Mouse (Mus musculus) kidney, postnatal 0 days (tissue): Measurements from ENCODE around the gene Slc15a4. TPM values are rescaled to one million over a fixed set of nuclear protein-coding genes. Genes with fewer than 3 reads are reported as not detected.

Experiments
- ATAC-seq: fragments of 200-750 bp; cut with Nextera tagmentation; replicated peaks from 2 replicates; pipeline ENCODE4 v1.8.0; 2017; ENCODE audit warnings: low read depth, moderate number of reproducible peaks, moderate TSS enrichment, moderate library complexity; ENCODE audit not compliant: low FRiP score
- DNase-seq: peaks from one replicate; pipeline ENCODE4 v3.0.0-alpha.2; 2016; ENCODE audit warnings: low spot score
- H3K27ac ChIP-seq: fragments of 300-500 bp; sonication (generic); 2 replicates; pipeline ENCODE4 v1.5.1; 2014; ENCODE audit warnings: mild to moderate bottlenecking
- H3K27me3 ChIP-seq: fragments of 300-500 bp; sonication (generic); 2 replicates; pipeline ENCODE4 v1.6.1; 2014; ENCODE audit warnings: low read length, mixed read lengths; ENCODE audit not compliant: insufficient read depth
- H3K36me3 ChIP-seq: fragments of 300-500 bp; sonication (generic); 2 replicates; pipeline ENCODE4 v1.6.1; 2014; ENCODE audit warnings: low read length, mixed read lengths; ENCODE audit not compliant: insufficient read depth
- H3K4me1 ChIP-seq: fragments of 300-500 bp; sonication (generic); replicated peaks from 2 replicates; pipeline ENCODE4 v1.6.1; 2014; ENCODE audit warnings: antibody characterized with exemption, low read length, mixed read lengths; ENCODE audit not compliant: insufficient read depth
- H3K4me2 ChIP-seq: fragments of 300-500 bp; sonication (generic); 2 replicates; pipeline ENCODE4 v1.6.1; 2014; ENCODE audit warnings: mild to moderate bottlenecking, low read length, moderate library complexity, mixed read lengths
- H3K4me3 ChIP-seq: fragments of 300-500 bp; sonication (generic); replicated peaks from 2 replicates; pipeline ENCODE4 v1.5.1; 2014; ENCODE audit warnings: low read depth, low read length
- H3K9ac ChIP-seq: fragments of 300-500 bp; sonication (generic); 2 replicates; pipeline ENCODE4 v1.6.1; 2014; ENCODE audit warnings: low read depth, low read length
- H3K9me3 ChIP-seq: fragments of 300-500 bp; sonication (generic); replicated peaks from 2 replicates; pipeline ENCODE4 v1.6.1; 2016; ENCODE audit warnings: low read length, inconsistent platforms, mixed read lengths
- CTCF ChIP-seq: IDR thresholded peaks from 2 replicates; pipeline ENCODE4 v1.5.1; 2016; ENCODE audit warnings: antibody characterized with exemption, low read depth, mild to moderate bottlenecking, moderate library complexity
- WGBS: fragments of 180-500 bp; shearing (Covaris S2); extraction: QIAGEN DNeasy Blood & Tissue Kit; methylation state at CpG from one replicate; pipeline ENCODE4 v1.1.7; 2014; 5-methylcytosine and 5-hydroxymethylcytosine counted together
- polyA plus RNA-seq: library from polyadenylated mRNA; unstranded; fragments of >200 nt; fragmentation: Nextera tagmentation; extraction: Ambion mirVana; gene quantifications from 2 replicates; pipeline ENCODE4 v1.2.1, GENCODE M21; 2015

Gene Slc15a4
- polyA plus RNA-seq, 1 experiment from 2014 or later, result 15.4 TPM

GRCm38 (mm10) chr5:127659312-127659711, 26.6 kb upstream of the Slc15a4 start:
- Histone ChIP-seq H3K9ac (no peak overlapping the region), H3K4me3 (no peak overlapping the region), H3K9me3 (no peaks in the 10 kb centered on the region), H3K4me2 (no peak overlapping the region), H3K4me1 (no peaks in the 10 kb centered on the region), H3K27me3 (no peaks in the 10 kb centered on the region), H3K27ac (no peak overlapping the region), H3K36me3 (no peaks in the 10 kb centered on the region)
- 0 out of 2 replicates have a peak, but pooled peaks have one; percentile 15 for TF ChIP-seq CTCF
- 90% methylated on average over 3 of the region's 3 CpGs for WGBS
- DNase-seq (no peak), ATAC-seq (no peak)

- 0 out of 2 replicates have a peak, but pooled peaks have one; percentile 11 for TF ChIP-seq CTCF
- Histone ChIP-seq H3K9ac (no peak overlapping the region), H3K4me3 (no peak overlapping the region), H3K27ac (no peak overlapping the region), H3K9me3 (no peaks in the 10 kb centered on the region), H3K4me1 (no peaks in the 10 kb centered on the region), H3K4me2 (no peak overlapping the region), H3K36me3 (no peaks in the 10 kb centered on the region), H3K27me3 (no peaks in the 10 kb centered on the region)
- ATAC-seq, result no peak
- WGBS, result 82% methylated on average over 2 of the region's 2 CpGs
- no peak for DNase-seq
These were observed 25.6 kb upstream of the Slc15a4 start for GRCm38 (mm10) chr5:127658257-127658656.

GRCm38 (mm10) chr5:127649077-127649476, 16.4 kb upstream of the Slc15a4 start:
- no peaks in the 10 kb centered on the region for H3K4me1 ChIP-seq
- ATAC-seq (no peak), DNase-seq (no peak)
- no peak overlapping the region for H3K4me2 ChIP-seq
- peak; percentile 52 for TF ChIP-seq CTCF
- no peak overlapping the region for H3K9ac ChIP-seq
- no peaks in the 10 kb centered on the region for H3K9me3 ChIP-seq
- no peaks in the 10 kb centered on the region for H3K36me3 ChIP-seq
- H3K4me3 ChIP-seq, result no peak overlapping the region
- H3K27me3 ChIP-seq, result no peaks in the 10 kb centered on the region
- H3K27ac ChIP-seq, result no peak overlapping the region

GRCm38 (mm10) chr5:127648046-127648445, 15.3 kb upstream of the Slc15a4 start:
- Histone ChIP-seq H3K27ac (no peak overlapping the region), H3K4me1 (no peaks in the 10 kb centered on the region), H3K4me3 (no peak overlapping the region), H3K36me3 (no peaks in the 10 kb centered on the region), H3K4me2 (no peak overlapping the region), H3K27me3 (no peaks in the 10 kb centered on the region), H3K9ac (no peak overlapping the region), H3K9me3 (no peaks in the 10 kb centered on the region)
- ATAC-seq (no peak), DNase-seq (peak; percentile 6)
- 67% methylated on average over 6 of the region's 6 CpGs for WGBS
- TF ChIP-seq CTCF, result peak; percentile 50; the same call in 1 of the 2 replicates

- Histone ChIP-seq H3K27ac (no peak overlapping the region), H3K4me1 (no peaks in the 10 kb centered on the region), H3K9me3 (no peaks in the 10 kb centered on the region), H3K27me3 (no peaks in the 10 kb centered on the region), H3K4me2 (no peak overlapping the region), H3K36me3 (no peaks in the 10 kb centered on the region), H3K9ac (no peak overlapping the region), H3K4me3 (no peak overlapping the region)
- ATAC-seq (no peak), DNase-seq (no peak)
- no peak for TF ChIP-seq CTCF
- 92% methylated on average over 15 of the region's 15 CpGs for WGBS
These were observed 8.7 kb upstream of the Slc15a4 start for GRCm38 (mm10) chr5:127641185-127641958.

- Histone ChIP-seq H3K36me3 (no peaks in the 10 kb centered on the region), H3K4me1 (no peaks in the 10 kb centered on the region), H3K9me3 (no peaks in the 10 kb centered on the region), H3K4me2 (no peak overlapping the region), H3K9ac (no peak overlapping the region), H3K4me3 (no peak overlapping the region), H3K27me3 (no peaks in the 10 kb centered on the region), H3K27ac (no peak overlapping the region)
- ATAC-seq (no peak), DNase-seq (no peak)
- peak; percentile 27; the same call in 1 of the 2 replicates for TF ChIP-seq CTCF
- 90% methylated on average over 3 of the region's 3 CpGs for WGBS
These were observed 7.7 kb upstream of the Slc15a4 start for GRCm38 (mm10) chr5:127640359-127640758.
